Mouse (Mus musculus): Measurements from ENCODE around the gene Fbln1. TPM values are rescaled to one million over a fixed set of nuclear protein-coding genes. Genes with fewer than 3 reads are reported as not detected.

The Fbln1 gene
- polyA plus RNA-seq, 1 experiment from 2014 or later, result 17.1 TPM

DNA sequence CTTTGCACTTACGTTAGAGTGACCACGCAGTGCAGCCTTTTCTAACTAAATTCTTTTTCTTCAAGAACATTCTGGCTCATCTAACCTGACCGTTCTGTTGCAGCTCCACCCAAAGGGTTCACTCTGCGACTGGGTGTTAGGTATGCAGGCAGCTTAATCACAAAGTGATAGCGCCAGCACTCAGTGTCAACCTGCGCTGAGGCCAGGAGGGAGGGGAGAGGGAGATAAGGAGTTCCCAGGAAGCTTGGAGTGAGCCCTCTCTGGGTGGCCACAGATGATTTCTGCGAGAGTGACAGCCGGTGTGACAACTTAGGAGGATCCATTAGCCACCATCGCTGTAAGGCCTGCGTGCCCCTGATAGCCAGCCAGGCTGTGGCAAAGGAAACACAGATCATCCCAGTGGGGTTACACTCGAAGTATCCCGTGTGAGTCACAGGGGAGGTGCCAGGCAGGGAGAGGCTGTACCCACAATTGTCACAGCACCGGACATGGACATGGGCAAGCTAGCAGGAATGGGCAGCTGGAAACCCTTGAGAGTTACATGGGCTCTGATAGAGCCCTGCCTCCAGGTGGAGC, 24.3 kb downstream of the Fbln1 start:
- Histone ChIP-seq H3K9ac (replicated peaks; ENCODE audit: low read depth, low read length) (no peak overlapping the region), H3K4me1 (ENCODE audit: control insufficient read depth, insufficient read depth, low read length) (no peaks in the 10 kb centered on the region), H3K4me3 (ENCODE audit: low read depth, low read length) (no peak overlapping the region), H3K9me3 (ENCODE audit: control insufficient read depth, low read length) (no peaks in the 10 kb centered on the region), H3K27ac (ENCODE audit: low read depth, low read length) (no peak overlapping the region), H3K27me3 (ENCODE audit: control insufficient read depth, insufficient read depth, low read length) (no peaks in the 10 kb centered on the region), H3K36me3 (ENCODE audit: control insufficient read depth, insufficient read depth, low read length) (no peaks in the 10 kb centered on the region), H3K4me2 (ENCODE audit: low read depth, low read length) (no peak overlapping the region)
- ATAC-seq (ENCODE audit: low read depth), result no peak
- 90% methylated on average over 13 of the region's 13 CpGs for WGBS

DNA sequence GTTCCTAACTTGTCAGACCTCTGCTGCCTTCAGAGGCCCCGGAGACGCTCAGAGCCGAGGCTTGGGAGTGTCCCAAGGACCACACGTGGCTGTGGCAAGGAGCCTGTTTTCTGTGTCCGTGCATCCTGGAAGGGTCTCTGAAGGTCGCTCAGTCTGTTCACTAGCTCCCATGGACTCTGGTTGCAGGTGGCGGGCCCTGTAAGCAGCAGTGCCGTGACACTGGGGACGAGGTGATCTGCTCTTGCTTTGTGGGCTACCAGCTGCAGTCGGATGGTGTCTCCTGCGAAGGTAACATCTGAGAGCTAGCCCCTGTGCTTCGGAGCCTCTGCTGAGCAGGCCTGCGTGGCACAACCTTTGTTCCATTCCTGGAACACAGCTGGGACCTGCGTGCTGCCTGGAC, 24.9 kb downstream of the Fbln1 start:
- 93% methylated on average over 14 of the region's 14 CpGs for WGBS
- ATAC-seq (ENCODE audit: low read depth), result no peak
- H3K4me3 ChIP-seq (ENCODE audit: low read depth, low read length), result no peak overlapping the region

DNA sequence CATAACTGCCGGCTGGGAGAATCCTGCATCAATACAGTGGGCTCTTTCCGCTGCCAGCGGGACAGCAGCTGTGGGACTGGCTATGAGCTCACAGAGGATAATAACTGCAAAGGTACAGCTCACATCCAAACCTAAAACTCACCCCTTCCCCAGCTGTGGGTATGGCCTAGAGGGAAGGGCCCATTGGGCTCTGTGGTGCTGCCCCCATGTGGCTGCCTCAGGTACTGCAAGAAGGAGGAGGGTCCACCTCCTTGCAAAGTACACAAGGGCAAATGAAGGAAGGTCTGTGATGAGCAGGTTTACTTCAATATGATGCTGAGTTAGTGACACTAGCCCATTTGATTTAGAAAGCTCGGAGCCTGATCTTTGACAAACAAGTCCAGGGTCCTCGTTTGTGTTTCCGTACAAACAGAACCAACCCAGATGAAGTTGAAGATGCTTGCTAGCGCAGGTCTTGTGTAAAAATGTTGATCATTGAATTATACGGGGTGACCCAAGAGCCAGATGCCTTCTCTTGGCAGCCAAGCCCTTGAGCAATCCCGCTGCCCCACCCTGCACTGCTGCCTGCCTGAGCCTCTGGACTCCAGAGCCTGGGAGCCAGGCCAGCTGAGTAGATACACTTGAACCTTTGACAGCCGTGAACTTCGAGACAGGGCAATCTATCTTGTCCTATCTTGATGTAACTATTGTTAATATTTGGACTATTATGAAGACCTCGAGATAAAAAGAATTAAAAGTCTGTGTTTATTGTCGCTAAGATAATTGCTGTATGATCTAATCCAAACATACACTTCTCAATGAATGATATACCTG, 25.9 kb downstream of the Fbln1 start:
- Histone ChIP-seq H3K4me2 (ENCODE audit: low read depth, low read length) (no peak overlapping the region), H3K36me3 (ENCODE audit: control insufficient read depth, insufficient read depth, low read length) (no peaks in the 10 kb centered on the region), H3K9ac (replicated peaks; ENCODE audit: low read depth, low read length) (no peak overlapping the region), H3K9me3 (ENCODE audit: control insufficient read depth, low read length) (no peaks in the 10 kb centered on the region), H3K4me1 (ENCODE audit: control insufficient read depth, insufficient read depth, low read length) (no peaks in the 10 kb centered on the region), H3K27me3 (ENCODE audit: control insufficient read depth, insufficient read depth, low read length) (no peaks in the 10 kb centered on the region), H3K27ac (ENCODE audit: low read depth, low read length) (no peak overlapping the region), H3K4me3 (ENCODE audit: low read depth, low read length) (no peak overlapping the region)
- 88% methylated on average over 13 of the region's 13 CpGs for WGBS
- no peak for ATAC-seq (ENCODE audit: low read depth)

More for the DNA sequence above, 24.9 kb downstream of the Fbln1 start:
- Histone ChIP-seq H3K9me3 (ENCODE audit: control insufficient read depth, low read length) (no peaks in the 10 kb centered on the region), H3K27me3 (ENCODE audit: control insufficient read depth, insufficient read depth, low read length) (no peaks in the 10 kb centered on the region), H3K27ac (ENCODE audit: low read depth, low read length) (no peak overlapping the region), H3K9ac (replicated peaks; ENCODE audit: low read depth, low read length) (no peak overlapping the region), H3K4me1 (ENCODE audit: control insufficient read depth, insufficient read depth, low read length) (no peaks in the 10 kb centered on the region), H3K36me3 (ENCODE audit: control insufficient read depth, insufficient read depth, low read length) (no peaks in the 10 kb centered on the region), H3K4me2 (ENCODE audit: low read depth, low read length) (no peak overlapping the region)

DNA sequence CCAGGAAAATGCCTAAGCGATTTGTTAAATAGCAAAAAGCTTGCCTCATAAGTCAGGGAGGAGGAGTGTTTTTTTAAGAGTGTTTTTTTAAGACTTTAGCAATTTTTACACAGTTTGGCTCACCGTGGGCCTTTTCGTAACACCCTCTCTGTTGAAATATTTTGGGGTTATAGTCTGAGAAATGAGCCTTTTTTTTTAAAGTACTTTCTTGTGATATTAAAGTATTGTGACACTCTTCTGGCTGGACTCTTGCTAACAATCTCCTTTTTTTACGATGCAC, 26.4 kb downstream of the Fbln1 start:
- Histone ChIP-seq H3K27ac (ENCODE audit: low read depth, low read length) (no peak overlapping the region), H3K4me2 (ENCODE audit: low read depth, low read length) (no peak overlapping the region), H3K4me3 (ENCODE audit: low read depth, low read length) (no peak overlapping the region), H3K27me3 (ENCODE audit: control insufficient read depth, insufficient read depth, low read length) (no peaks in the 10 kb centered on the region), H3K9ac (replicated peaks; ENCODE audit: low read depth, low read length) (no peak overlapping the region), H3K36me3 (ENCODE audit: control insufficient read depth, insufficient read depth, low read length) (no peaks in the 10 kb centered on the region), H3K4me1 (ENCODE audit: control insufficient read depth, insufficient read depth, low read length) (no peaks in the 10 kb centered on the region), H3K9me3 (ENCODE audit: control insufficient read depth, low read length) (no peaks in the 10 kb centered on the region)
- no peak for ATAC-seq (ENCODE audit: low read depth)
- WGBS, result 97% methylated on average over 4 of the region's 4 CpGs

DNA sequence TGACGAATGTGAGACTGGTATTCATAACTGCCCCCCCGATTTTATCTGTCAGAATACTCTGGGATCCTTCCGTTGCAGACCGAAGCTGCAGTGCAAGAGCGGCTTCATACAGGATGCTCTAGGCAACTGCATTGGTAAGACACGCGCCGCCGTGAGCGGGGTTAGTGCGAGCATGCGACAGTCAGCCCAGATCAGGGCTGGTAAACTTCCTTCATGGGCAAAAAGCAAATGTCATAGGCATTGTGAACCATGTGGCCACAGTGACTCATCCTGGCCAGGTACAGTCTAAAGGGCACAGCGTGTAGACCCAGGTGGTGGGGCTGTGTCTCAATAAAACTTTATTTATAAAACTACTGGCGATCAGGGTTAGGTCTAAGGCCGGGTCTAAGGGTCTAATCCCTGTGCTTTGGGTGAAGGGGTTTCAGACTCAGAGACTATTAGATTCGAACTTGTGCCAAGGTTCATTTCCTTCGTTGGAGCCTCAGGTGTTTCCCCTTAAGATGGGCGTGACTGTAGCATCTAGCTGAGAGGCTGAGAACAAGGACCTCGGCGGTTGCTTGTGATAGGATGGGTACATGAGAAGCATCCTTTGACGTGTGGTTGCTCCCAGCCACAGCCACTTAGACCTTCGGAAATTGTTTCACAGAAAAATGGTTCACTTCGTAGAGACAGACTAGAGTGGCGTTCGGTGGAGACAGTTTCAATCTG, 26.9 kb downstream of the Fbln1 start:
- 95% methylated on average over 25 of the region's 25 CpGs for WGBS
- Histone ChIP-seq H3K4me3 (ENCODE audit: low read depth, low read length) (no peak overlapping the region), H3K36me3 (ENCODE audit: control insufficient read depth, insufficient read depth, low read length) (no peaks in the 10 kb centered on the region), H3K27ac (ENCODE audit: low read depth, low read length) (no peak overlapping the region), H3K9me3 (ENCODE audit: control insufficient read depth, low read length) (no peaks in the 10 kb centered on the region), H3K27me3 (ENCODE audit: control insufficient read depth, insufficient read depth, low read length) (no peaks in the 10 kb centered on the region), H3K4me1 (ENCODE audit: control insufficient read depth, insufficient read depth, low read length) (no peaks in the 10 kb centered on the region), H3K4me2 (ENCODE audit: low read depth, low read length) (no peak overlapping the region), H3K9ac (replicated peaks; ENCODE audit: low read depth, low read length) (no peak overlapping the region)
- no peak for ATAC-seq (ENCODE audit: low read depth)

DNA sequence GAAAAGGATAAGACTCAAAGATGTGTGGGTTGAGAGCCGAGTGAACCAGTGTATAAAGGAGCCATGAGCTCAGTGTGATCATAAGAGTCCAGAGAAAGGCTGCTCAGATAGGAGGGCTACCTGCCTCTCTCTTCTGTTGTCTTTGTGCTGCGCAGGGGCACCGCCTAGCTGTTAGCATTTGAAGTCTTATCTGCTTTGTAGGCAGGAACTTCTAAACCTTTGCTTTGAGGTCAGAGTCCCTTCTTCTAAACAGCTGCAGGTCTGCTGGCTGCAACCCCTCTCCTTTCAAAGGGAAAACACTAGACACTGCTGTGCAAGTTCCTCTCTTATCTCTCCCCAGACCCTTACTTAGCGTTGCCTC, 27.5 kb downstream of the Fbln1 start:
- ATAC-seq (ENCODE audit: low read depth), result no peak

DNA sequence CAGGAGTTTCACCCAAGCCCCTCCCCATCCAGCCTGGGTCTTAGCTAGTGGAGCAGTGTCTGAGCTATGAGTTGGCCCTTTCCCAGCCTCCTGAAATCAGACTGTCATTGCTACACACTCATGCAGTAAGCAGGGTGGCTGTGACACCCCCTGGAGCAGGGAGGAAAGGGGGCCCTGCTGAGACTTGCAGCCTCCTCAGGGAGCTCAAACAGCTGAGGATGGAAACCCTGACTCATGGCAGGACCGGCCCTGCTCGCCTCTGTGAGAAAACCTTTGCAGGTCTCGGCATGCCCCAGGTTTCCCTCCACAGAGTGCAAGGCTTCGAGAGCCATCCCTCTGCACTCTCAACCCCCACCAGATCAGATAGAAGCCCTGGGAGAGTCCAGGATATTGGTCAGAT, 27.9 kb downstream of the Fbln1 start:
- no peaks in the 10 kb centered on the region for H3K4me1 ChIP-seq (ENCODE audit: control insufficient read depth, insufficient read depth, low read length)
- no peak overlapping the region for H3K9ac ChIP-seq (replicated peaks; ENCODE audit: low read depth, low read length)
- 93% methylated on average over 4 of the region's 4 CpGs for WGBS
- H3K4me2 ChIP-seq (ENCODE audit: low read depth, low read length), result no peak overlapping the region
- no peaks in the 10 kb centered on the region for H3K36me3 ChIP-seq (ENCODE audit: control insufficient read depth, insufficient read depth, low read length)
- H3K27ac ChIP-seq (ENCODE audit: low read depth, low read length), result no peak overlapping the region
- H3K4me3 ChIP-seq (ENCODE audit: low read depth, low read length), result no peak overlapping the region
- H3K27me3 ChIP-seq (ENCODE audit: control insufficient read depth, insufficient read depth, low read length), result no peaks in the 10 kb centered on the region
- no peaks in the 10 kb centered on the region for H3K9me3 ChIP-seq (ENCODE audit: control insufficient read depth, low read length)
- no peak for ATAC-seq (ENCODE audit: low read depth)

More for the DNA sequence above, 27.5 kb downstream of the Fbln1 start:
- H3K27ac ChIP-seq (ENCODE audit: low read depth, low read length), result no peak overlapping the region
- no peaks in the 10 kb centered on the region for H3K9me3 ChIP-seq (ENCODE audit: control insufficient read depth, low read length)
- H3K4me3 ChIP-seq (ENCODE audit: low read depth, low read length), result no peak overlapping the region
- H3K36me3 ChIP-seq (ENCODE audit: control insufficient read depth, insufficient read depth, low read length), result no peaks in the 10 kb centered on the region
- no peaks in the 10 kb centered on the region for H3K4me1 ChIP-seq (ENCODE audit: control insufficient read depth, insufficient read depth, low read length)
- H3K9ac ChIP-seq (replicated peaks; ENCODE audit: low read depth, low read length), result no peak overlapping the region
- no peak overlapping the region for H3K4me2 ChIP-seq (ENCODE audit: low read depth, low read length)
- no peaks in the 10 kb centered on the region for H3K27me3 ChIP-seq (ENCODE audit: control insufficient read depth, insufficient read depth, low read length)
- 89% methylated on average over 4 of the region's 4 CpGs for WGBS

DNA sequence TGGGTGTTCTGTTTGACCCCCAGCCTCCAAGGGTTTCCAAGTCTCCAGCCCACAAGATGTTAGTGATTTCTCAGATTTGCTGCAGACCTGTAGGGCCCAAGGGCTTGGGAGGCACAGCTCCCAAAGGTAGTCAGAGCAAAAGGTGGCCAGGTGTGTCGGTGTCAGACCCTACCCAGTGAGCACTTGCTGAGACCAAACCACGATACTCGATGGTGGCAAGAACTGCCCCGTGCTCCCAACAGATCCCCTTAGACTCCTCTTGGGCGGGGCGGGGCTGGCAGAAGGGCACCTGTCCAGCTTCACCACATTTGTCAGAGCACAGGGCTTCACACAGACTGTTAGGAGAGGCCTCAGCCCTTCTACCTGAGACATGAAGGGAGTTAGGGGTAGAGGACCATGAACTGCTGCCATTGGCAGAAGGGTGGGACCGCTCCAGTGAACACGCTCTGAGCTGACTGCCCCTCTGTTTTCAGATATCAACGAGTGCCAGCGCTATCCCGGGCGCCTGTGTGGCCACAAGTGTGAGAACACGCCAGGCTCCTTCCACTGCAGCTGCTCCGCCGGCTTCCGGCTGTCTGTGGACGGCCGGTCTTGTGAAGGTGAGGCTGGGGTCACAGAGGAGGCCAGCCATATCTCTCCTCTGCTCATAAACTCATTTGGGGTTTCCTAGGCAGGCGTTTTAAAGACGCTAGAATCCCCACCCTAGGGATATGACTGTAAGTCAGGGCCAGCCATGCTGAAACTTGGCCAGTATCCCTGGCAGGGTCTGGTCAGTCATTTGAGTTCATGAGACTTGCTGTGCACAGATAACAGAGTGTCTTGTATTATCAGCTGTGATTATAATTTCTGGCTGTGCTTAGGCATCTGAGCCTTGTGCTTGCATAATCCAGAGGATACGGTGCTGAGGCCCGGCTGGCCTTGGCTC, 33.3 kb downstream of the Fbln1 start:
- no peaks in the 10 kb centered on the region for H3K27me3 ChIP-seq (ENCODE audit: control insufficient read depth, insufficient read depth, low read length)
- no peaks in the 10 kb centered on the region for H3K9me3 ChIP-seq (ENCODE audit: control insufficient read depth, low read length)
- 89% methylated on average over 22 of the region's 22 CpGs for WGBS
- H3K9ac ChIP-seq (replicated peaks; ENCODE audit: low read depth, low read length), result no peak overlapping the region
- no peak overlapping the region for H3K4me3 ChIP-seq (ENCODE audit: low read depth, low read length)
- no peaks in the 10 kb centered on the region for H3K36me3 ChIP-seq (ENCODE audit: control insufficient read depth, insufficient read depth, low read length)
- ATAC-seq (ENCODE audit: low read depth), result no peak
- H3K4me2 ChIP-seq (ENCODE audit: low read depth, low read length), result no peak overlapping the region
- no peaks in the 10 kb centered on the region for H3K4me1 ChIP-seq (ENCODE audit: control insufficient read depth, insufficient read depth, low read length)
- H3K27ac ChIP-seq (ENCODE audit: low read depth, low read length), result no peak overlapping the region
